Mouse (Mus musculus) brain, embryonic 14.5 days (tissue): ENCODE results near the gene Agbl3.

Experiments
- CTCF ChIP-seq: fragments of 200-500 bp; IDR thresholded peaks from 2 replicates; pipeline ENCODE4 v1.5.1; 2012; ENCODE audit warnings: inconsistent platforms, mild to moderate bottlenecking, moderate library complexity, borderline replicate concordance; ENCODE audit not compliant: insufficient read depth, insufficient read length; ENCODE audit errors: extremely low read depth
- POLR2A ChIP-seq: fragments of 200-500 bp; IDR thresholded peaks from 2 replicates; pipeline ENCODE4 v1.6.1; 2012; ENCODE audit warnings: mild to moderate bottlenecking, inconsistent platforms, borderline replicate concordance; ENCODE audit not compliant: poor library complexity, insufficient read depth, insufficient read length, severe bottlenecking; ENCODE audit errors: extremely low read depth

DNA sequence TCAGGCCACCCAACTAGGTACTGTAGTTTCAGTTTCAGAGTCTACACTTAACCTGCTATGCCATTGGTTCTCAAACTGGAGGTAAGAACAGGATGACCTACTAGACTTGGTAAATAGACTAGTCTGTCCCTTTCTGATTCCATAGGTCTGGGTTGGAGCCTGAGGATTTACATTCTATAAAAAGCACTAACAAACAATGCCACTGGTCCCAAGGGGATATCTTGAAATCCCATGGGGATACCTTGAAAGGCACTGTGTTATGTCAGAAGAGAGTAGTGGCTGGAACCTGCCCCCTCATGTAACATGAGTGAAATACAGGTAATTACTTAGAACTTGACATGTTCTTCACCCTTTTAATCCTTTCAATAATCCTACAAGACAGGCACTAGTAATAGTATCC, 3.8 kb upstream of the Agbl3 start:
- TF ChIP-seq CTCF = no peak
- no peak for TF ChIP-seq POLR2A
